Mouse (Mus musculus) c-Kit-positive CD71-positive TER-119-positive erythroid progenitor cells, embryonic 14.5 days (primary cell): ENCODE data around the gene Tgds.
"Not testable (repeated sequence)": the region's sequence is repeated elsewhere in the genome, so short reads cannot be mapped to it uniquely, and the experiment has no call there.

Experiments
- DNase-seq: peaks from one replicate; pipeline ENCODE4 v3.0.0-alpha.2; 2013; ENCODE audit warnings: low spot score

Tgds gene

GRCm38 (mm10) chr14:118131931-118132641, 469 bp downstream of the Tgds start:
- DNase-seq, result no peak

- no peak for DNase-seq
These were observed 1.1 kb downstream of the Tgds start for GRCm38 (mm10) chr14:118131472-118131871.

GRCm38 (mm10) chr14:118126301-118126700, 6.3 kb downstream of the Tgds start:
- DNase-seq, result no peak

GRCm38 (mm10) chr14:118124771-118125170, 7.8 kb downstream of the Tgds start:
- DNase-seq, result no peak

GRCm38 (mm10) chr14:118124129-118124528, 8.4 kb downstream of the Tgds start:
- no peak for DNase-seq

GRCm38 (mm10) chr14:118113116-118113515, 19.4 kb downstream of the Tgds start:
- no peak for DNase-seq

- not testable (repeated sequence) for DNase-seq
These were observed 25.1 kb downstream of the Tgds start for GRCm38 (mm10) chr14:118107479-118107878.

- no peak for DNase-seq
These were observed 31.1 kb downstream of the Tgds start for GRCm38 (mm10) chr14:118101227-118101990.

- DNase-seq, result peak; percentile 18
These were observed 34.3 kb downstream of the Tgds start for GRCm38 (mm10) chr14:118098265-118098664.

- DNase-seq, result peak; percentile 29
These were observed 42.7 kb downstream of the Tgds start for GRCm38 (mm10) chr14:118089806-118090392.

- DNase-seq, result peak; percentile 80
These were observed 43.2 kb downstream of the Tgds start for GRCm38 (mm10) chr14:118089215-118089805.

GRCm38 (mm10) chr14:118088437-118089207, 43.9 kb downstream of the Tgds start:
- DNase-seq, result no peak

- no peak for DNase-seq
These were observed 46.1 kb downstream of the Tgds start for GRCm38 (mm10) chr14:118086271-118087035.

GRCm38 (mm10) chr14:118083851-118084250, 48.7 kb downstream of the Tgds start:
- DNase-seq, result no peak

- DNase-seq, result no peak
These were observed 51.9 kb downstream of the Tgds start for GRCm38 (mm10) chr14:118080606-118081005.

GRCm38 (mm10) chr14:118070100-118070499, 62.5 kb downstream of the Tgds start:
- no peak for DNase-seq

- DNase-seq, result no peak
These were observed 63.0 kb downstream of the Tgds start for GRCm38 (mm10) chr14:118069439-118070079.
